Mouse (Mus musculus): Measurements from ENCODE around the gene Dlx3. TPM values are rescaled to one million over a fixed set of nuclear protein-coding genes. Genes with fewer than 3 reads are reported as not detected.

Dlx3 gene
- polyA plus RNA-seq, 1 experiment from 2014 or later, result 0.11 TPM

DNA sequence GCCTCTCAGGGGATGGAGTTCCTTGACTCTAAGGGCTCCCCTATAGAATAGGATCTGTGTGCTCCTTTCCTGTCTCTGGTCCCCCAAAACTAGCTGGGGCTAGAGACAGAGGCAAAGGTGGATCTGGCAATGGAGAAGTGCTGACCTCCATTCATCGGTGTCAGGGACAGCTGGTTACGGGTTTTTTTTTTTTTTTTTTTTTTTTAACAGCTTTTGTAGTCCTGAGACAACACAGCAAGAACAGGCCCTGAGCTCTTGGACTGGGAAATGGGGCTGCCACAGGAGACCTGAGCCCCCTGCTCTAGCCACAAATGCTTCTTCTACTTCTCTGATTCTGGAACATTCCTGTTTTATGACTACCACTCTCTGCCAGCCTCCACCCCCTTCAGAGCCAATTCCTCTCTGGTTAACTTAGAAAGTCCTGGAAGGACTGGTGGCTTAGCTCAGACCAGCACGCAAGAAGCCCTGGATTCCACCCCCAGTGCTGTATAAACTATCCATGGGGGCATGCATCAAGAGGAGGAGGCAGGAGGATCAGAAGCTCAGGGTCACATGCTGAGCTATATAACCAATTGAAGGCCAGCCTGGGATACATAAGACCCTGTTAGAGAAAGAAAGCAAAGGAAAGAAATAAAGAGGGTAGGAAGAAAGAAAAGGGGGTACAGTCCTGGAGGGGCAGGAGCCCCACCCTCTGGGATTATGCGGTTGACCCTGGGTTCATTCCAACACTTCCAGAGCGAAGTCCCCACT, 21.4 kb upstream of the Dlx3 start:
- Histone ChIP-seq H3K27me3 (ENCODE audit: insufficient read depth, low read length) (no peaks in the 10 kb centered on the region), H3K36me3 (ENCODE audit: insufficient read depth) (no peaks in the 10 kb centered on the region), H3K9me3 (ENCODE audit: low read depth, low read length) (no peaks in the 10 kb centered on the region), H3K9ac (no peak overlapping the region), H3K4me2 (no peak overlapping the region), H3K4me3 (ENCODE audit: low read depth, low read length) (no peak overlapping the region), H3K27ac (ENCODE audit: low read depth) (no peak overlapping the region), H3K4me1 (ENCODE audit: insufficient read depth) (peaks cover 20% of the 10 kb centered on the region)
- 72% methylated on average over 5 of the region's 5 CpGs for WGBS
- DNase-seq (no peak), ATAC-seq (ENCODE audit: insufficient read depth) (no peak)
- no peak for TF ChIP-seq CTCF (IDR thresholded peaks at IDR 0.05; ENCODE audit: low read depth)

GRCm38 (mm10) chr11:95100393-95100792, 19.5 kb upstream of the Dlx3 start:
- no peaks in the 10 kb centered on the region for H3K36me3 ChIP-seq (ENCODE audit: insufficient read depth)
- ATAC-seq (ENCODE audit: insufficient read depth) (no peak), DNase-seq (peak; percentile 69)
- H3K27ac ChIP-seq (ENCODE audit: low read depth), result no peak overlapping the region
- peaks cover 32% of the 10 kb centered on the region for H3K4me1 ChIP-seq (ENCODE audit: insufficient read depth)
- H3K9me3 ChIP-seq (ENCODE audit: low read depth, low read length), result no peaks in the 10 kb centered on the region
- no peak overlapping the region for H3K4me3 ChIP-seq (ENCODE audit: low read depth, low read length)
- H3K9ac ChIP-seq, result no peak overlapping the region
- no peak overlapping the region for H3K4me2 ChIP-seq
- 43% methylated on average over 3 of the region's 3 CpGs for WGBS
- no peaks in the 10 kb centered on the region for H3K27me3 ChIP-seq (ENCODE audit: insufficient read depth, low read length)
- peak; percentile 23; the same call in 1 of the 2 replicates for TF ChIP-seq CTCF (IDR thresholded peaks at IDR 0.05; ENCODE audit: low read depth)

- Histone ChIP-seq H3K4me2 (no peak overlapping the region), H3K27me3 (ENCODE audit: insufficient read depth, low read length) (no peaks in the 10 kb centered on the region), H3K9ac (no peak overlapping the region), H3K36me3 (ENCODE audit: insufficient read depth) (no peaks in the 10 kb centered on the region), H3K9me3 (ENCODE audit: low read depth, low read length) (no peaks in the 10 kb centered on the region), H3K4me1 (ENCODE audit: insufficient read depth) (peaks cover 30% of the 10 kb centered on the region), H3K4me3 (ENCODE audit: low read depth, low read length) (no peak overlapping the region), H3K27ac (ENCODE audit: low read depth) (no peak overlapping the region)
- ATAC-seq (ENCODE audit: insufficient read depth) (no peak), DNase-seq (no peak)
- no peak for TF ChIP-seq CTCF (IDR thresholded peaks at IDR 0.05; ENCODE audit: low read depth)
- 19% methylated on average over 16 of the region's 16 CpGs for WGBS
Measured at GRCm38 (mm10) chr11:95101071-95101788, 18.7 kb upstream of the Dlx3 start.

- peaks cover 21% of the 10 kb centered on the region for H3K4me1 ChIP-seq (ENCODE audit: insufficient read depth)
- peak; percentile 67 for DNase-seq
- no peaks in the 10 kb centered on the region for H3K36me3 ChIP-seq (ENCODE audit: insufficient read depth)
- no peak overlapping the region for H3K4me3 ChIP-seq (ENCODE audit: low read depth, low read length)
- no peak overlapping the region for H3K9ac ChIP-seq
- no peaks in the 10 kb centered on the region for H3K9me3 ChIP-seq (ENCODE audit: low read depth, low read length)
- H3K4me2 ChIP-seq, result no peak overlapping the region
- WGBS, result 81% methylated on average over 19 of the region's 19 CpGs
- ATAC-seq (ENCODE audit: insufficient read depth), result no peak
- H3K27ac ChIP-seq (ENCODE audit: low read depth), result no peak overlapping the region; the same call in 1 of the 2 replicates
- no peak for TF ChIP-seq CTCF (IDR thresholded peaks at IDR 0.05; ENCODE audit: low read depth)
- H3K27me3 ChIP-seq (ENCODE audit: insufficient read depth, low read length), result no peaks in the 10 kb centered on the region
Measured at GRCm38 (mm10) chr11:95102161-95102904, 17.6 kb upstream of the Dlx3 start.

DNA sequence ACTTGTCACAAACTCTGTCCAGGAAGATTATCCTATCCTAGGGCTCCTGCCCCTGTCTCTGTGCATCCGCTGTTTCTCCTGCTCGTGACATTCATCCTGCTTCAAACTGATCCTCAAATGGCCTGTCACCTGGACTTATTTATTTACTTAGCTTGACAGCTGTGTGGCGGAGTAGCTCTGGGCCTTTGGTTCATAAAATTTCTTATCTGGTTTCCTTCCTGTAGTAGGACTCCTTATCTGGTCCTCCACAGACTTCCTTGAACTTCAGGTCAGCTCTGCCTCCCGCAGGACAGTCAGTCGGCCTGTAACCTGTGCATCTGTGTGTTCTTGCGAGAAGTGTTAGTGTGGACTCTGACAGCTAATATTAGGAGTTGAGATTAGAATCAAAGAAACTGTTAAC, 15.7 kb upstream of the Dlx3 start:
- Histone ChIP-seq H3K4me3 (ENCODE audit: low read depth, low read length) (0 out of 2 replicates have a peak overlapping the region, but pooled peaks have one; percentile 1), H3K27ac (ENCODE audit: low read depth) (peak overlapping the region; percentile 49; the same call in 1 of the 2 replicates), H3K9me3 (ENCODE audit: low read depth, low read length) (no peaks in the 10 kb centered on the region), H3K4me2 (peak overlapping the region; percentile 57; the same call in 1 of the 2 replicates), H3K9ac (no peak overlapping the region), H3K36me3 (ENCODE audit: insufficient read depth) (no peaks in the 10 kb centered on the region), H3K27me3 (ENCODE audit: insufficient read depth, low read length) (no peaks in the 10 kb centered on the region), H3K4me1 (ENCODE audit: insufficient read depth) (peaks cover 16% of the 10 kb centered on the region; the same call in 1 of the 2 replicates)
- 30% methylated on average over 6 of the region's 6 CpGs for WGBS
- DNase-seq (no peak), ATAC-seq (ENCODE audit: insufficient read depth) (no peak)
- no peak for TF ChIP-seq CTCF (IDR thresholded peaks at IDR 0.05; ENCODE audit: low read depth)

- 0 out of 2 replicates have a peak, but pooled peaks have one; percentile 2 for TF ChIP-seq CTCF (IDR thresholded peaks at IDR 0.05; ENCODE audit: low read depth)
- Histone ChIP-seq H3K27ac (ENCODE audit: low read depth) (peak overlapping the region; percentile 64), H3K4me2 (peak overlapping the region; percentile 57), H3K36me3 (ENCODE audit: insufficient read depth) (no peaks in the 10 kb centered on the region), H3K9me3 (ENCODE audit: low read depth, low read length) (no peaks in the 10 kb centered on the region), H3K27me3 (ENCODE audit: insufficient read depth, low read length) (no peaks in the 10 kb centered on the region), H3K9ac (peak overlapping the region; percentile 27; the same call in 1 of the 2 replicates), H3K4me1 (ENCODE audit: insufficient read depth) (peaks cover 16% of the 10 kb centered on the region; the same call in 1 of the 2 replicates), H3K4me3 (ENCODE audit: low read depth, low read length) (peak overlapping the region; percentile 24)
- WGBS, result 1% methylated on average over 25 of the region's 25 CpGs
- DNase-seq, result peak; percentile 75
- peak; percentile 39; the same call in 1 of the 2 replicates for ATAC-seq (ENCODE audit: insufficient read depth)
Measured at GRCm38 (mm10) chr11:95105274-95105874, 14.5 kb upstream of the Dlx3 start.

All from lung, embryonic 14.5 days (tissue).